Mouse (Mus musculus) spleen, adult 2 months (tissue): ENCODE results near the gene Nfatc2ip. TPM values are rescaled to one million over a fixed set of nuclear protein-coding genes. Genes with fewer than 3 reads are reported as not detected.
A peak's percentile ranks its signal among the peaks of the same experiment; 100 is the strongest.

Experiments used
- DNase-seq, 2 experiments: peaks; one replicate each; pipeline versions ENCODE4 v3.0.0 to v3.0.0-alpha.2; 2012 to 2021; ENCODE audit warnings: low spot score in 2 of 2, low read depth in 1 of 2
- H3K27ac ChIP-seq: fragments of 200-500 bp; 2 replicates; pipeline ENCODE4 v1.5.1; 2012; ENCODE audit warnings: low read length, inconsistent platforms; ENCODE audit not compliant: insufficient read depth
- H3K27me3 ChIP-seq: fragments of 200-500 bp; 2 replicates; pipeline ENCODE4 v1.6.1; 2012; ENCODE audit warnings: mild to moderate bottlenecking, moderate library complexity, low read length, inconsistent platforms; ENCODE audit not compliant: control insufficient read depth, insufficient read depth
- H3K36me3 ChIP-seq: fragments of 200-500 bp; 2 replicates; pipeline ENCODE4 v1.6.1; 2012; ENCODE audit warnings: mild to moderate bottlenecking, low read length, inconsistent platforms; ENCODE audit not compliant: control insufficient read depth, insufficient read depth
- H3K4me1 ChIP-seq: fragments of 200-500 bp; 2 replicates; pipeline ENCODE4 v1.6.1; 2011; ENCODE audit warnings: inconsistent platforms; ENCODE audit not compliant: control insufficient read depth, insufficient read depth, insufficient read length
- H3K4me3 ChIP-seq: fragments of 200-500 bp; 2 replicates; pipeline ENCODE4 v1.5.1; 2011; ENCODE audit warnings: mild to moderate bottlenecking, inconsistent platforms; ENCODE audit not compliant: insufficient read depth, insufficient read length; ENCODE audit errors: extremely low read depth
- CTCF ChIP-seq: fragments of 200-500 bp; IDR thresholded peaks from 2 replicates; pipeline ENCODE4 v1.5.1; 2011; ENCODE audit warnings: mild to moderate bottlenecking, inconsistent platforms; ENCODE audit not compliant: insufficient read depth, insufficient read length, insufficient replicate concordance; ENCODE audit errors: extremely low read depth
- POLR2A ChIP-seq: fragments of 200-500 bp; IDR thresholded peaks from 2 replicates; pipeline ENCODE4 v1.6.1; 2011; ENCODE audit warnings: low read depth, low read length, inconsistent platforms
- WGBS: fragments of 180-500 bp; shearing (Covaris S2); methylation state at CpG from one replicate; pipeline ENCODE4 v1.1.7; 2018; 5-methylcytosine and 5-hydroxymethylcytosine counted together
- polyA plus RNA-seq: library from polyadenylated mRNA; depleted of rRNA; stranded (reverse); fragments of >200 nt; gene quantifications from 2 replicates; pipeline ENCODE4 v1.2.3, GENCODE M21; 2012

Gene Nfatc2ip
- polyA plus RNA-seq, 1 experiment = 9.0 TPM

- no peak for DNase-seq
- peaks cover 34% of the 10 kb centered on the region for H3K36me3 ChIP-seq
- H3K4me1 ChIP-seq = no peaks in the 10 kb centered on the region
- no peak overlapping the region for H3K27ac ChIP-seq
- no peaks in the 10 kb centered on the region for H3K27me3 ChIP-seq
- no peak overlapping the region for H3K4me3 ChIP-seq
- no peak for TF ChIP-seq CTCF
- no peak for TF ChIP-seq POLR2A
- WGBS = 100% methylated on average over 1 of the region's 1 CpGs
These were observed 8.4 kb downstream of the Nfatc2ip start for GRCm38 (mm10) chr7:126388185-126388584.

- DNase-seq = no peak
- Histone ChIP-seq H3K27ac (no peak overlapping the region), H3K4me1 (no peaks in the 10 kb centered on the region), H3K27me3 (no peaks in the 10 kb centered on the region), H3K4me3 (no peak overlapping the region), H3K36me3 (peaks cover 20% of the 10 kb centered on the region)
- 80% methylated on average over 5 of the region's 5 CpGs for WGBS
- no peak for TF ChIP-seq CTCF
- no peak for TF ChIP-seq POLR2A
These were observed 13.0 kb downstream of the Nfatc2ip start for GRCm38 (mm10) chr7:126383565-126383964.

DNA sequence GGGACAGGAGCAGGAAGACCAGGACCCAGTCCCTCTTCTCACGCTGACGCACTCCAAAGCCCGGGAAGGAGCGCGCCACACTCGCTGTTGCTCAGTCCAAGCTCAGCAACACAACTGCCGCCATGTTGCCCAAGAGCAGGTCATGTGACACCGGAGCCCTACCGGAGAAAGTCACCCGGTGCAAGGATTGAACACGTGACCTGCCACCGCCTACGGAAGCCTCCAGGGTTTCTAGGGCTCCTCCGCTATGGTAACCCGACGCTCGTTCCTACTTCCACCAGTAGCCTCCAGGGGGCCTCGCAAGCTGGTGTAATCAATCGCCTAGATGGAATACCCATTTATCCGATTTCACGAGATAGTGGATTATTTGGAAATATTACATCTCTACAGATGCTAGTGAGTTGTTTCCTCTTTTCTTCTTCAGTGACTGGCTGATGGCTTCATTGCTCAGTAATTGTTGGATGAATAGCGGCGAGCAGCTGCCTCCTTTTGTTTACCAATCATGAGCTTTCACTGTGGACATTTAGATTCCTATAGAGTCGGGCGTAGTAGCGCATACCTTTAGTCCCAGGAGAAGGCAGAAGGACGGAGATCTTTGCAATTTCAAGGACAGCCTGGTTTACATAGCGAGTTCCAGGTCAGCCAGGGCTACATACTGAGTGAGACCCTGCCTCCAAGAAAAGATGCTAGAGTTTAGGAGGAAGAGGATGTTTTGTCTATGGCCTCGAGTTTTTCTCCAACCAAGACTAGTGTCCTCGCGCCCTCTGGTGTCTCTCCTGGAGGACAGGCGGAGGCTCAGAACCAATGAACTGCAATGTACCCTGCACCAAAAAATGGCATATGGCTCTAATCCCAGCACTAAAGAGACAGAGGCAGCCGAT, 19.0 kb downstream of the Nfatc2ip start, which contains the start of gene Spns1:
Gene Spns1, minus strand, starts transcription at position 173 of the 881 bp plus-strand sequence.
- peak; percentile 90 to 94 for DNase-seq
- Histone ChIP-seq H3K27me3 (no peaks in the 10 kb centered on the region), H3K4me3 (peak within 1 kb of the TSS; percentile 88), H3K4me1 (peaks cover 9% of the 10 kb centered on the region; the same call in 1 of the 2 replicates), H3K36me3 (peaks cover 11% of the 10 kb centered on the region), H3K27ac (peak within 1 kb of the TSS; percentile 52)
- TF ChIP-seq POLR2A (peak; percentile 50; the same call in 1 of the 2 replicates), CTCF (peak; percentile 73; the same call in 1 of the 2 replicates)
- under 1% methylated on average over 33 of the region's 33 CpGs for WGBS

GRCm38 (mm10) chr7:126376903-126377277, 19.6 kb downstream of the Nfatc2ip start:
- H3K36me3 ChIP-seq = peaks cover 16% of the 10 kb centered on the region

DNA sequence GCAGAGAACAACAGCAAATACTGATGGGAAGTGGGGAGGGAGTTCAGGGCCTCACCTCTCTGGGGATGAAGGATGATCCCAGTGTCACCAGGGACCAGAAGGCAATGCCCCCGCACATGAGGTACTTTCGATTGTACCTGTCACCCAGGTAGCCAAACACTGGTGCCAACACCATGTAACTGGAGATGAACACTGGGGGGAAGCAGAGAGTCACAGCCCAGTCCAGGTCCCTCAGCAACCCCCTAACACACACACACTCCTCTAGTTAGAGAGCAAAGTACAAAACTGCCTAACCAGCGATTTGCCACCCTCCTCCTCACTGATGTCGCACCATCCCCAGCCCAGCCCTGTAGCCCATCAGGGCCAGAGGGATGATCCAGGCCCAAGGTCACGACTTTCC, 21.5 kb downstream of the Nfatc2ip start:
- 81% methylated on average over 5 of the region's 5 CpGs for WGBS
- TF ChIP-seq POLR2A = no peak
- no peak for TF ChIP-seq CTCF
- Histone ChIP-seq H3K4me3 (no peak overlapping the region), H3K36me3 (peaks cover 33% of the 10 kb centered on the region), H3K27me3 (no peaks in the 10 kb centered on the region), H3K27ac (no peak overlapping the region), H3K4me1 (peaks cover 14% of the 10 kb centered on the region; the same call in 1 of the 2 replicates)
- DNase-seq = no peak

More at GRCm38 (mm10) chr7:126376903-126377277, 19.6 kb downstream of the Nfatc2ip start:
- Histone ChIP-seq H3K4me3 (peak overlapping the region; percentile 88), H3K27me3 (no peaks in the 10 kb centered on the region), H3K4me1 (peaks cover 9% of the 10 kb centered on the region; the same call in 1 of the 2 replicates), H3K27ac (peak overlapping the region; percentile 34)
- TF ChIP-seq CTCF (no peak), POLR2A (no peak)
- peak in 1 of 2 experiments; percentile 36 for DNase-seq
- WGBS = 1% methylated on average over 27 of the region's 27 CpGs

GRCm38 (mm10) chr7:126374526-126374925, 22.0 kb downstream of the Nfatc2ip start:
- peaks cover 36% of the 10 kb centered on the region for H3K36me3 ChIP-seq
- H3K27ac ChIP-seq = no peak overlapping the region
- H3K27me3 ChIP-seq = no peaks in the 10 kb centered on the region
- DNase-seq = no peak
- peaks cover 18% of the 10 kb centered on the region; the same call in 1 of the 2 replicates for H3K4me1 ChIP-seq
- H3K4me3 ChIP-seq = no peak overlapping the region
- WGBS = 58% methylated on average over 6 of the region's 6 CpGs
- TF ChIP-seq POLR2A = no peak
- no peak for TF ChIP-seq CTCF
